Mouse (Mus musculus): ENCODE measurements around the gene Plekhg5.

The Plekhg5 gene

GRCm38 (mm10) chr4:152072121-152072601 is at the start of gene Plekhg5:
Plekhg5 (plus strand) TSS chr4:152072498.
- in situ Hi-C loops (cut with MboI, MseI), result no loop called here

- in situ Hi-C loops (cut with MboI, MseI), result no loop called here
Measured at GRCm38 (mm10) chr4:152022506-152022905, 49.8 kb upstream of the Plekhg5 start.

GRCm38 (mm10) chr4:152024525-152024924 is 47.8 kb upstream of the Plekhg5 start:
- in situ Hi-C loops (cut with MboI, MseI), result no loop called here

- in situ Hi-C loops (cut with MboI, MseI), result loop anchor here (5.0 kb wide), 1 partner anchor 45 kb away; no protein-coding TSS in a partner anchor
Measured at GRCm38 (mm10) chr4:152026751-152027508, 45.4 kb upstream of the Plekhg5 start.

GRCm38 (mm10) chr4:152027524-152027923 is 44.8 kb upstream of the Plekhg5 start, which contains the start of gene Zbtb48:
Zbtb48 (minus strand) TSS chr4:152027671.
- in situ Hi-C loops (cut with MboI, MseI), result loop anchor here (5.0 kb wide), 1 partner anchor 45 kb away; no protein-coding TSS in a partner anchor

GRCm38 (mm10) chr4:152028456-152028855 is 43.8 kb upstream of the Plekhg5 start:
- in situ Hi-C loops (cut with MboI, MseI), result loop anchor here (5.0 kb wide), 1 partner anchor 46 kb away; no protein-coding TSS in a partner anchor

- in situ Hi-C loops (cut with MboI, MseI), result loop anchor here (5.0 kb wide), 1 partner anchor 47 kb away; no protein-coding TSS in a partner anchor
Measured at GRCm38 (mm10) chr4:152029087-152029486, 43.2 kb upstream of the Plekhg5 start.

GRCm38 (mm10) chr4:152029997-152030396 is 42.3 kb upstream of the Plekhg5 start:
- in situ Hi-C loops (cut with MboI, MseI), result loop anchor here (5.0 to 10.0 kb wide), 2 partner anchors 48 to 1655 kb away; no protein-coding TSS in a partner anchor

- in situ Hi-C loops (cut with MboI, MseI), result loop anchor here in 1 of 2 experiments (10.0 kb wide), 1 partner anchor 1658 kb away; no protein-coding TSS in a partner anchor
Measured at GRCm38 (mm10) chr4:152032922-152033321, 39.4 kb upstream of the Plekhg5 start.

GRCm38 (mm10) chr4:152036464-152036863 is 35.8 kb upstream of the Plekhg5 start:
- in situ Hi-C loops (cut with MboI, MseI), result loop anchor here in 1 of 2 experiments (10.0 kb wide), 1 partner anchor 1662 kb away; no protein-coding TSS in a partner anchor

- in situ Hi-C loops (cut with MboI, MseI), result loop anchor here in 1 of 2 experiments (10.0 kb wide), 1 partner anchor 1664 kb away; no protein-coding TSS in a partner anchor
Measured at GRCm38 (mm10) chr4:152038225-152038984, 33.9 kb upstream of the Plekhg5 start, which contains the start of gene Tas1r1. Tas1r1 (minus strand) TSS chr4:152038568.

GRCm38 (mm10) chr4:152038985-152039830 is 33.1 kb upstream of the Plekhg5 start, which contains the start of gene Nol9:
Nol9 (plus strand) TSS chr4:152039321.
- in situ Hi-C loops (cut with MboI, MseI), result loop anchor here in 1 of 2 experiments (10.0 kb wide), 1 partner anchor 1664 kb away; no protein-coding TSS in a partner anchor

- in situ Hi-C loops (cut with MboI, MseI), result loop anchor here (10.0 kb wide), 2 partner anchors 65 to 1665 kb away; no protein-coding TSS in a partner anchor
Measured at GRCm38 (mm10) chr4:152039831-152040310, 32.4 kb upstream of the Plekhg5 start.

GRCm38 (mm10) chr4:152041924-152042641 is 30.2 kb upstream of the Plekhg5 start:
- in situ Hi-C loops (cut with MboI, MseI), result loop anchor here in 1 of 2 experiments (10.0 kb wide), 1 partner anchor 63 kb away; no protein-coding TSS in a partner anchor

GRCm38 (mm10) chr4:152043171-152043570 is 29.1 kb upstream of the Plekhg5 start:
- in situ Hi-C loops (cut with MboI, MseI), result loop anchor here in 1 of 2 experiments (10.0 kb wide), 1 partner anchor 62 kb away; no protein-coding TSS in a partner anchor

GRCm38 (mm10) chr4:152044609-152045008 is 27.7 kb upstream of the Plekhg5 start:
- in situ Hi-C loops (cut with MboI, MseI), result loop anchor here in 1 of 2 experiments (10.0 kb wide), 1 partner anchor 60 kb away; no protein-coding TSS in a partner anchor

- in situ Hi-C loops (cut with MboI, MseI), result no loop called here
Measured at GRCm38 (mm10) chr4:152062390-152063110, 9.7 kb upstream of the Plekhg5 start.

GRCm38 (mm10) chr4:152067280-152067679 is 5.0 kb upstream of the Plekhg5 start:
- in situ Hi-C loops (cut with MboI, MseI), result no loop called here

All from T-helper 17 cell (primary cell).